ENCODE assay signal across 16 mouse cellular contexts in genomic region chr1:152538817-152539216, GRCm38 (mm10).
DNase-seq lines count a peak whose midpoint lies in the region; ATAC-seq and TF ChIP-seq lines count a peak whose summit lies in the region.
"Had no signal": no experiment of that assay in that cellular context is flagged by ENCODE, and none has a peak within 500 bp of the region (broad histone marks: within the 10 kb centered on the region; RNA-seq: fewer than 3 reads in every experiment).

No protein-coding gene starts in this region.

- H3K27ac ChIP-seq in intestine, postnatal 0 days (ENCODE audit: low read depth, low read length): 0 out of 2 replicates have a peak overlapping the region, but pooled peaks have one; percentile 69
- no peak overlapping the region for H3K27ac ChIP-seq in intestine, embryonic 15.5 days
- peak overlapping the region; percentile 23; the same call in 1 of the 2 replicates for H3K27ac ChIP-seq in liver, postnatal 0 days (ENCODE audit: low read depth)
- H3K27ac ChIP-seq in forebrain, embryonic 14.5 days (ENCODE audit: low read depth, low read length): no peak overlapping the region
- H3K27ac ChIP-seq: embryonic facial prominence, embryonic 10.5 days; hindbrain, embryonic 13.5 days; liver, embryonic 13.5 days had no signal

- ATAC-seq in intestine, postnatal 0 days: no peak
- ATAC-seq in intestine, embryonic 15.5 days: no peak
- ATAC-seq in liver, postnatal 0 days: peak; percentile 75
- no peak for ATAC-seq in forebrain, embryonic 14.5 days

- peaks cover 13% of the 10 kb centered on the region; the same call in 1 of the 2 replicates for H3K4me1 ChIP-seq in intestine, postnatal 0 days (replicated peaks; ENCODE audit: control insufficient read depth, insufficient read depth, low read length)
- H3K4me1 ChIP-seq in intestine, embryonic 15.5 days (replicated peaks): peaks cover 7% of the 10 kb centered on the region; the same call in 1 of the 2 replicates
- peaks cover 4% of the 10 kb centered on the region; the same call in 1 of the 2 replicates for H3K4me1 ChIP-seq in liver, postnatal 0 days (ENCODE audit: insufficient read depth)
- no peaks in the 10 kb centered on the region for H3K4me1 ChIP-seq in forebrain, embryonic 14.5 days (ENCODE audit: control insufficient read depth, insufficient read depth, low read length)
- H3K4me1 ChIP-seq: embryonic facial prominence, embryonic 10.5 days had no signal

- WGBS in intestine, postnatal 0 days: 70% methylated on average over 4 of the region's 4 CpGs
- 85% methylated on average over 4 of the region's 4 CpGs for WGBS in intestine, embryonic 15.5 days
- 70% methylated on average over 4 of the region's 4 CpGs for WGBS in liver, postnatal 0 days (ENCODE audit: insufficient replicate concordance)
- 88% methylated on average over 4 of the region's 4 CpGs for WGBS in forebrain, embryonic 14.5 days

- H3K4me3 ChIP-seq in intestine, postnatal 0 days (ENCODE audit: low read depth, low read length): no peak overlapping the region
- no peak overlapping the region for H3K4me3 ChIP-seq in intestine, embryonic 15.5 days (replicated peaks)
- H3K4me3 ChIP-seq in liver, postnatal 0 days (ENCODE audit: low read depth, low read length): no peak overlapping the region
- no peak overlapping the region for H3K4me3 ChIP-seq in forebrain, embryonic 14.5 days (ENCODE audit: low read depth, low read length)
- H3K4me3 ChIP-seq: embryonic facial prominence, embryonic 10.5 days; hindbrain, embryonic 13.5 days; liver, embryonic 13.5 days had no signal

- no peak overlapping the region for H3K4me2 ChIP-seq in intestine, postnatal 0 days (replicated peaks; ENCODE audit: low read depth)
- H3K4me2 ChIP-seq in intestine, embryonic 15.5 days (replicated peaks): no peak overlapping the region
- no peak overlapping the region for H3K4me2 ChIP-seq in liver, postnatal 0 days (ENCODE audit: low read depth, low read length)
- H3K4me2 ChIP-seq in forebrain, embryonic 14.5 days (ENCODE audit: low read length): no peak overlapping the region
- H3K4me2 ChIP-seq: hindbrain, embryonic 13.5 days; liver, embryonic 13.5 days; midbrain, embryonic 11.5 days had no signal

- no peak overlapping the region for H3K9ac ChIP-seq in intestine, postnatal 0 days (ENCODE audit: low read depth, low read length)
- no peak overlapping the region for H3K9ac ChIP-seq in intestine, embryonic 15.5 days
- no peak overlapping the region for H3K9ac ChIP-seq in liver, postnatal 0 days (replicated peaks)
- H3K9ac ChIP-seq in forebrain, embryonic 14.5 days (ENCODE audit: low read length): no peak overlapping the region
- H3K9ac ChIP-seq: hindbrain, embryonic 13.5 days; liver, embryonic 13.5 days had no signal

- no peak for DNase-seq in liver, postnatal 0 days
- DNase-seq in liver: no peak
- DNase-seq in heart, postnatal 4 days: peak; percentile 41
- no peak for DNase-seq in frontal cortex, adult 2 months (ENCODE audit: extremely low spot score in 1 of 2, low spot score in 1 of 2)
- no peak for DNase-seq in forebrain, embryonic 14.5 days (ENCODE audit: low spot score)
- no peak for DNase-seq in testis, postnatal 10 days (ENCODE audit: low spot score)
- DNase-seq: cerebellum, adult 8-10 months; gastrocnemius, postnatal 14 days; left cerebral cortex, postnatal 4 days; liver, embryonic 13.5 days; right cerebral cortex, postnatal 4 days had no signal

- no peaks in the 10 kb centered on the region for H3K9me3 ChIP-seq in intestine, postnatal 0 days (ENCODE audit: control insufficient read depth)
- H3K9me3 ChIP-seq in intestine, embryonic 15.5 days: no peaks in the 10 kb centered on the region
- H3K9me3 ChIP-seq in liver, postnatal 0 days (ENCODE audit: low read length): no peaks in the 10 kb centered on the region
- H3K9me3 ChIP-seq in forebrain, embryonic 14.5 days (replicated peaks; ENCODE audit: control insufficient read depth, low read length): no peaks in the 10 kb centered on the region
- H3K9me3 ChIP-seq: embryonic facial prominence, embryonic 10.5 days; hindbrain, embryonic 13.5 days; liver, embryonic 13.5 days had no signal

- peaks cover 48% of the 10 kb centered on the region for H3K36me3 ChIP-seq in intestine, postnatal 0 days (ENCODE audit: control insufficient read depth, insufficient read depth)
- peaks cover 11% of the 10 kb centered on the region for H3K36me3 ChIP-seq in intestine, embryonic 15.5 days
- H3K36me3 ChIP-seq in liver, postnatal 0 days (replicated peaks; ENCODE audit: insufficient read depth, low read length): peaks cover 41% of the 10 kb centered on the region
- H3K36me3 ChIP-seq in forebrain, embryonic 14.5 days (ENCODE audit: control insufficient read depth, insufficient read depth, low read length): peaks cover 26% of the 10 kb centered on the region

- no peak for TF ChIP-seq EP300 in liver, postnatal 0 days (IDR thresholded peaks at IDR 0.05; ENCODE audit: low read depth)

- TF ChIP-seq CTCF in intestine, postnatal 0 days (IDR thresholded peaks at IDR 0.05; ENCODE audit: low read depth): no peak
- no peak for TF ChIP-seq CTCF in liver, postnatal 0 days (IDR thresholded peaks at IDR 0.05; ENCODE audit: low read depth)

- H3K27me3 ChIP-seq in intestine, postnatal 0 days (replicated peaks; ENCODE audit: control insufficient read depth, insufficient read depth, low read length): no peaks in the 10 kb centered on the region
- H3K27me3 ChIP-seq in intestine, embryonic 15.5 days (replicated peaks): no peaks in the 10 kb centered on the region
- H3K27me3 ChIP-seq in liver, postnatal 0 days (ENCODE audit: insufficient read depth, low read length): no peaks in the 10 kb centered on the region
- H3K27me3 ChIP-seq in forebrain, embryonic 14.5 days (replicated peaks; ENCODE audit: control insufficient read depth, insufficient read depth, low read length): no peaks in the 10 kb centered on the region
- H3K27me3 ChIP-seq: hindbrain, embryonic 13.5 days; liver, embryonic 13.5 days had no signal

Comparison
In these comparisons a context has a peak if more than half of its experiments do, and no peak if none do; other contexts are left out.
1. H3K27ac ChIP-seq: peak in intestine, postnatal 0 days (single experiment) and liver, postnatal 0 days (single experiment); none in intestine, embryonic 15.5 days (single experiment) and forebrain, embryonic 14.5 days (single experiment).